23 mouse cellular contexts compared by ENCODE assay signal in the genomic region with DNA sequence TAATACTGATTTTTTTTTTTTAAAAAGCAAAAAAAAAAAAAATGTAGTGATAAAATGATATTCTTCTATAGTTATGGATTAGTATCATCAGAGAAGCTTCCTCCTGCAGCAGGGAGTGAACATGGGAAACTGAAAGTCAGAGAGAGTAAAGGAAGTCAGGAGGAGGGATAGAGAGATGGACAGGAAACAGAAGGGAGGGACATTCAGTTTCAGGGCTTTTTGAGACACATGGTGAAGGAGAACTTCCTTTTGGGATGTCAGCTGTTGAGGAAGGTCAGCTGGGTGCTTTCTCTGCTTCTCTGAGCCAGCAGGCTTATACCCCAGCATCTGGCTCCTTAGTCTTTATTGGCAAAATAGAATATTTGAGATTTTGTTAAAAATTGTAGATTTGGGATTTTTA.
"Had no signal": no experiment of that assay in that cellular context is flagged by ENCODE, and none has a peak within 500 bp of the region (broad histone marks: within the 10 kb centered on the region; RNA-seq: fewer than 3 reads in every experiment).

No protein-coding gene starts in this region.

- H3K27ac ChIP-seq: kidney, postnatal 0 days; layer of hippocampus, adult 2 months; limb, embryonic 12.5 days; limb, embryonic 15.5 days; liver, embryonic 13.5 days; macrophage; midbrain, embryonic 12.5 days; midbrain, embryonic 15.5 days; neural tube, embryonic 13.5 days; stomach, embryonic 15.5 days had no signal

- DNase-seq: kidney, adult 18-20 months; kidney, adult 9 months; kidney, postnatal 25 days; layer of hippocampus, adult 9-11 months; left cerebral cortex, postnatal 4 days; liver, embryonic 13.5 days; lung, embryonic 14.5 days; retina, postnatal 1 day; right cerebral cortex, postnatal 25 days; spleen, adult 18-20 months; thymus, postnatal 25 days had no signal

- H3K27me3 ChIP-seq: limb, embryonic 12.5 days; limb, embryonic 15.5 days; liver, embryonic 13.5 days; midbrain, embryonic 12.5 days; midbrain, embryonic 15.5 days; neural tube, embryonic 13.5 days; stomach, embryonic 15.5 days had no signal

- H3K9ac ChIP-seq: limb, embryonic 12.5 days; limb, embryonic 15.5 days; liver, embryonic 13.5 days; lung, embryonic 14.5 days; midbrain, embryonic 12.5 days; midbrain, embryonic 15.5 days; neural tube, embryonic 13.5 days; stomach, embryonic 15.5 days had no signal

- H3K9me3 ChIP-seq: limb, embryonic 12.5 days; limb, embryonic 15.5 days; liver, embryonic 13.5 days; midbrain, embryonic 12.5 days; midbrain, embryonic 15.5 days; neural tube, embryonic 13.5 days; stomach, embryonic 15.5 days had no signal

- H3K4me2 ChIP-seq: limb, embryonic 12.5 days; limb, embryonic 15.5 days; liver, embryonic 13.5 days; lung, embryonic 14.5 days; midbrain, embryonic 12.5 days; midbrain, embryonic 15.5 days; neural tube, embryonic 13.5 days; stomach, embryonic 15.5 days had no signal

- H3K4me3 ChIP-seq: layer of hippocampus, adult 2 months; limb, embryonic 12.5 days; limb, embryonic 15.5 days; liver, embryonic 13.5 days; midbrain, embryonic 12.5 days; midbrain, embryonic 15.5 days; myocyte; neural tube, embryonic 13.5 days; stomach, embryonic 15.5 days had no signal

- ATAC-seq: intestine, embryonic 16.5 days; lung, postnatal 0 days; midbrain, embryonic 15.5 days had no signal

- H3K36me3 ChIP-seq: limb, embryonic 12.5 days; limb, embryonic 15.5 days; liver, embryonic 13.5 days; midbrain, embryonic 12.5 days; midbrain, embryonic 15.5 days; neural tube, embryonic 13.5 days; stomach, embryonic 15.5 days had no signal

- H3K4me1 ChIP-seq: limb, embryonic 15.5 days; liver, embryonic 13.5 days; midbrain, embryonic 12.5 days; midbrain, embryonic 15.5 days; neural tube, embryonic 13.5 days; stomach, embryonic 15.5 days had no signal
